Mouse (Mus musculus) cerebellum, adult 2 months (tissue): ENCODE data around the gene Ube2l6.
"Not testable (repeated sequence)": the region's sequence is repeated elsewhere in the genome, so short reads cannot be mapped to it uniquely, and the experiment has no call there.

Experiments used
- CTCF ChIP-seq: fragments of 200-500 bp; IDR thresholded peaks from 2 replicates; pipeline ENCODE4 v1.5.1; 2011; ENCODE audit warnings: low read depth, mild to moderate bottlenecking, control low read depth, low read length, moderate library complexity, borderline replicate concordance; ENCODE audit not compliant: insufficient read depth
- POLR2A ChIP-seq: fragments of 200-500 bp; IDR thresholded peaks from 2 replicates; pipeline ENCODE4 v1.6.1; 2011; ENCODE audit warnings: low read length, control low read depth, borderline replicate concordance; ENCODE audit not compliant: insufficient read depth

- not testable (repeated sequence) for TF ChIP-seq CTCF, POLR2A
Observed at GRCm38 (mm10) chr2:84801223-84801622, 2.6 kb downstream of the Ube2l6 start.
